Mouse (Mus musculus) heart, adult 10 weeks (tissue): ENCODE measurements around the gene Ccdc32. TPM values are rescaled to one million over a fixed set of nuclear protein-coding genes. Genes with fewer than 3 reads are reported as not detected.

Experiments used
- polyA plus RNA-seq: library from polyadenylated mRNA; stranded (reverse); fragments of 350-450 nt; fragmentation: Illumina TruSeq; extraction: RNeasy Lipid Tissue Mini Kit (QIAGEN cat#74804); gene quantifications from one replicate; pipeline ENCODE4 v1.2.3, GENCODE M21; 2014; ENCODE audit warnings: low read depth, low replicate concordance

Ccdc32 gene
- polyA plus RNA-seq, result 12.2 TPM

GRCm38 (mm10) chr2:119028941-119029551 lies at the start of gene Ccdc32:
Gene Ccdc32 (minus strand): TSS chr2:119029393.

GRCm38 (mm10) chr2:119046649-119047611 lies 17.7 kb upstream of the Ccdc32 start, which contains the start of gene Knl1:
Gene Knl1 (plus strand): TSS chr2:119047119.

GRCm38 (mm10) chr2:119034656-119035396 lies 5.6 kb upstream of the Ccdc32 start, which contains the start of gene Rpusd2:
Gene Rpusd2 (plus strand): TSS chr2:119034790.

Other genes starting within 250 kb of the Ccdc32 start
- not detected for gene Disp2, start 249.7 kb downstream of the Ccdc32 start, polyA plus RNA-seq
- gene Knstrn, start 215.4 kb downstream of the Ccdc32 start, polyA plus RNA-seq, result 0.86 TPM
- gene Ivd, start 167.4 kb downstream of the Ccdc32 start, polyA plus RNA-seq, result 343 TPM
- gene Bahd1, start 129.0 kb downstream of the Ccdc32 start, polyA plus RNA-seq, result 9.3 TPM
- 6.8 TPM for gene Chst14, start 102.9 kb downstream of the Ccdc32 start, polyA plus RNA-seq
- 3.5 TPM for gene Rpusd2, start 5.4 kb upstream of the Ccdc32 start, polyA plus RNA-seq
- 0.08 TPM for gene Knl1, start 17.7 kb upstream of the Ccdc32 start, polyA plus RNA-seq
- 0.26 TPM for gene Rad51, start 83.4 kb upstream of the Ccdc32 start, polyA plus RNA-seq
- gene Rmdn3, start 127.6 kb upstream of the Ccdc32 start, polyA plus RNA-seq, result 18.1 TPM
- 7.9 TPM for gene Gchfr, start 138.4 kb upstream of the Ccdc32 start, polyA plus RNA-seq
- gene Gm14137, start 145.1 kb upstream of the Ccdc32 start, polyA plus RNA-seq, result not detected
- gene Zfyve19, start 179.2 kb upstream of the Ccdc32 start, polyA plus RNA-seq, result 22.6 TPM
- 8.7 TPM for gene Dnajc17, start 179.4 kb upstream of the Ccdc32 start, polyA plus RNA-seq
- not detected for gene Ppp1r14d, start 200.5 kb upstream of the Ccdc32 start, polyA plus RNA-seq
- not detected for gene Spint1, start 208.0 kb upstream of the Ccdc32 start, polyA plus RNA-seq
- not detected for gene Rhov, start 241.9 kb upstream of the Ccdc32 start, polyA plus RNA-seq